Mouse (Mus musculus): ENCODE measurements around the gene Txnip.
A peak's percentile ranks its signal among the peaks of the same experiment; 100 is the strongest.

GRCm38 (mm10) chr3:96575272-96575984 lies 17.7 kb downstream of the Txnip start:
- TF ChIP-seq CTCF (IDR thresholded peaks at IDR 0.05) (no peak), POLR2A (IDR thresholded peaks at IDR 0.05; ENCODE audit: insufficient read depth, low read depth, low read length) (peak; percentile 58)
